Mouse (Mus musculus): ENCODE measurements around the gene Gpr162. TPM values are rescaled to one million over a fixed set of nuclear protein-coding genes. Genes with fewer than 3 reads are reported as not detected.
"Not testable (repeated sequence)": the region's sequence is repeated elsewhere in the genome, so short reads cannot be mapped to it uniquely, and the experiment has no call there.

Gene Gpr162
- total RNA-seq, 1 experiment, result 1.7 TPM

- Histone ChIP-seq H3K9ac (ENCODE audit: insufficient read depth, low read depth, low read length, poor library complexity, severe bottlenecking) (no peak overlapping the region), H3K27ac (ENCODE audit: insufficient read depth, low read depth, low read length, poor library complexity, severe bottlenecking) (no peak overlapping the region), H3K9me3 (ENCODE audit: control insufficient read depth, insufficient read depth, low read depth, low read length) (no peaks in the 10 kb centered on the region), H3K4me1 (ENCODE audit: control insufficient read depth in 2 of 2, insufficient read depth in 2 of 2, low read length in 2 of 2, poor library complexity in 1 of 2) (peaks cover 0 to 10% of the 10 kb centered on the region in 2 experiments; a peak in 1 of 4 replicates), H3K4me3 (ENCODE audit: insufficient read depth in 1 of 2, low read depth in 1 of 2, low read length in 2 of 2, poor library complexity in 1 of 2, severe bottlenecking in 1 of 2) (no peak overlapping the region), H3K36me3 (ENCODE audit: control insufficient read depth, insufficient read depth, low read length, poor library complexity, severe bottlenecking) (peaks cover 28% of the 10 kb centered on the region)
- in situ Hi-C loops (cut with MboI; ENCODE audit: low sequenced_read_pairs in 2 of 2, unreplicated experiment in 2 of 2), result no loop called here
- no peak for DNase-seq (ENCODE audit: low read depth, low spot score)
- no peak for TF ChIP-seq MAFK (IDR thresholded peaks at IDR 0.05; ENCODE audit: insufficient read depth, low read depth, low read length)
- no peak for TF ChIP-seq ZNF384 (IDR thresholded peaks at IDR 0.05; ENCODE audit: low read depth, low read length)
- TF ChIP-seq CHD2 (IDR thresholded peaks at IDR 0.05; ENCODE audit: low read depth, low read length), result no peak
- no peak for TF ChIP-seq ZC3H11A (IDR thresholded peaks at IDR 0.05; ENCODE audit: borderline replicate concordance, low read depth, low read length)
- TF ChIP-seq HCFC1 (IDR thresholded peaks at IDR 0.05; ENCODE audit: borderline replicate concordance, insufficient read depth, low read length), result no peak
Observed at GRCm38 (mm10) chr6:124834512-124835081, 29.2 kb downstream of the Gpr162 start.

- Histone ChIP-seq H3K36me3 (ENCODE audit: control insufficient read depth, insufficient read depth, low read length, poor library complexity, severe bottlenecking) (peaks cover 28% of the 10 kb centered on the region), H3K4me3 (ENCODE audit: insufficient read depth in 1 of 2, low read depth in 1 of 2, low read length in 2 of 2, poor library complexity in 1 of 2, severe bottlenecking in 1 of 2) (peak overlapping the region; percentile 14 to 31; a peak in 3 of 4 replicates), H3K4me1 (ENCODE audit: control insufficient read depth in 2 of 2, insufficient read depth in 2 of 2, low read length in 2 of 2, poor library complexity in 1 of 2) (peaks cover 2 to 12% of the 10 kb centered on the region in 2 experiments; a peak in 2 of 4 replicates), H3K9me3 (ENCODE audit: control insufficient read depth, insufficient read depth, low read depth, low read length) (no peaks in the 10 kb centered on the region), H3K9ac (ENCODE audit: insufficient read depth, low read depth, low read length, poor library complexity, severe bottlenecking) (peak overlapping the region; percentile 21; the same call in 1 of the 2 replicates), H3K27ac (ENCODE audit: insufficient read depth, low read depth, low read length, poor library complexity, severe bottlenecking) (no peak overlapping the region; the same call in 1 of the 2 replicates)
- in situ Hi-C loops (cut with MboI; ENCODE audit: low sequenced_read_pairs in 2 of 2, unreplicated experiment in 2 of 2), result no loop called here
- TF ChIP-seq ZC3H11A (IDR thresholded peaks at IDR 0.05; ENCODE audit: borderline replicate concordance, low read depth, low read length) (no peak), CHD2 (IDR thresholded peaks at IDR 0.05; ENCODE audit: low read depth, low read length) (no peak)
- peak; percentile 59 for DNase-seq (ENCODE audit: low read depth, low spot score)
Observed at GRCm38 (mm10) chr6:124831649-124832048, 32.1 kb downstream of the Gpr162 start.

- H3K27ac ChIP-seq (ENCODE audit: insufficient read depth, low read depth, low read length, poor library complexity, severe bottlenecking); in situ Hi-C loops (cut with MboI; ENCODE audit: low sequenced_read_pairs in 2 of 2, unreplicated experiment in 2 of 2); DNase-seq (ENCODE audit: low read depth, low spot score); H3K9me3 ChIP-seq (ENCODE audit: control insufficient read depth, insufficient read depth, low read depth, low read length): not testable (repeated sequence)
- Histone ChIP-seq H3K4me1 (ENCODE audit: control insufficient read depth in 2 of 2, insufficient read depth in 2 of 2, low read length in 2 of 2, poor library complexity in 1 of 2) (peaks cover 2 to 12% of the 10 kb centered on the region in 2 experiments; a peak in 2 of 4 replicates), H3K36me3 (ENCODE audit: control insufficient read depth, insufficient read depth, low read length, poor library complexity, severe bottlenecking) (peaks cover 29% of the 10 kb centered on the region), H3K9ac (ENCODE audit: insufficient read depth, low read depth, low read length, poor library complexity, severe bottlenecking) (peak overlapping the region; percentile 40; the same call in 1 of the 2 replicates), H3K4me3 (ENCODE audit: insufficient read depth in 1 of 2, low read depth in 1 of 2, low read length in 2 of 2, poor library complexity in 1 of 2, severe bottlenecking in 1 of 2) (peak overlapping the region; percentile 19 to 31; a peak in 2 of 4 replicates)
Observed at GRCm38 (mm10) chr6:124831199-124831598, 32.6 kb downstream of the Gpr162 start.

GRCm38 (mm10) chr6:124829799-124830700 is 33.7 kb downstream of the Gpr162 start:
- Histone ChIP-seq H3K4me3 (ENCODE audit: insufficient read depth in 1 of 2, low read depth in 1 of 2, low read length in 2 of 2, poor library complexity in 1 of 2, severe bottlenecking in 1 of 2) (peak overlapping the region; percentile 83 to 87), H3K36me3 (ENCODE audit: control insufficient read depth, insufficient read depth, low read length, poor library complexity, severe bottlenecking) (peaks cover 37% of the 10 kb centered on the region), H3K9me3 (ENCODE audit: control insufficient read depth, insufficient read depth, low read depth, low read length) (no peaks in the 10 kb centered on the region), H3K4me1 (ENCODE audit: control insufficient read depth in 2 of 2, insufficient read depth in 2 of 2, low read length in 2 of 2, poor library complexity in 1 of 2) (peaks cover 2 to 3% of the 10 kb centered on the region in 2 experiments; a peak in 2 of 4 replicates), H3K27ac (ENCODE audit: insufficient read depth, low read depth, low read length, poor library complexity, severe bottlenecking) (peak overlapping the region; percentile 30), H3K9ac (ENCODE audit: insufficient read depth, low read depth, low read length, poor library complexity, severe bottlenecking) (peak overlapping the region; percentile 89)
- in situ Hi-C loops (cut with MboI; ENCODE audit: low sequenced_read_pairs in 2 of 2, unreplicated experiment in 2 of 2), result no loop called here
- DNase-seq (ENCODE audit: low read depth, low spot score), result peak; percentile 94
- TF ChIP-seq CHD2 (IDR thresholded peaks at IDR 0.05; ENCODE audit: low read depth, low read length) (peak; percentile 91), ZNF384 (IDR thresholded peaks at IDR 0.05; ENCODE audit: low read depth, low read length) (no peak), MAFK (IDR thresholded peaks at IDR 0.05; ENCODE audit: insufficient read depth, low read depth, low read length) (no peak), ZC3H11A (IDR thresholded peaks at IDR 0.05; ENCODE audit: borderline replicate concordance, low read depth, low read length) (no peak), HCFC1 (IDR thresholded peaks at IDR 0.05; ENCODE audit: borderline replicate concordance, insufficient read depth, low read length) (no peak)

Data from ES-E14 (cell line).